Mouse (Mus musculus) forebrain, embryonic 14.5 days (tissue): ENCODE results near the gene Cops4. TPM values are rescaled to one million over a fixed set of nuclear protein-coding genes. Genes with fewer than 3 reads are reported as not detected.

Source experiments
- ATAC-seq: fragments of 200-750 bp; cut with Nextera tagmentation; 2 replicates; pipeline ENCODE4 v1.8.0; 2017; ENCODE audit warnings: mild to moderate bottlenecking, moderate library complexity
- DNase-seq: peaks from one replicate; pipeline ENCODE4 v3.0.0-alpha.2; 2015; ENCODE audit warnings: low spot score
- H3K27ac ChIP-seq: fragments of 300-500 bp; sonication (generic); 2 replicates; pipeline ENCODE4 v1.5.1; 2014; ENCODE audit warnings: low read depth, mild to moderate bottlenecking, control low read depth, low read length, moderate library complexity
- H3K27me3 ChIP-seq: fragments of 300-500 bp; sonication (generic); replicated peaks from 2 replicates; pipeline ENCODE4 v1.6.1; 2014; ENCODE audit warnings: low read length, control low read depth, mixed read lengths; ENCODE audit not compliant: control insufficient read depth, insufficient read depth
- H3K36me3 ChIP-seq: fragments of 300-500 bp; sonication (generic); 2 replicates; pipeline ENCODE4 v1.6.1; 2014; ENCODE audit warnings: low read length, control low read depth; ENCODE audit not compliant: control insufficient read depth, insufficient read depth
- H3K4me1 ChIP-seq: fragments of 300-500 bp; sonication (generic); 2 replicates; pipeline ENCODE4 v1.6.1; 2014; ENCODE audit warnings: antibody characterized with exemption, low read length, control low read depth; ENCODE audit not compliant: control insufficient read depth, insufficient read depth
- H3K4me2 ChIP-seq: fragments of 300-500 bp; sonication (generic); 2 replicates; pipeline ENCODE4 v1.6.1; 2014; ENCODE audit warnings: mild to moderate bottlenecking, control low read depth, low read length
- H3K4me3 ChIP-seq: fragments of 300-500 bp; sonication (generic); 2 replicates; pipeline ENCODE4 v1.5.1; 2014; ENCODE audit warnings: low read depth, low read length, control low read depth
- H3K9ac ChIP-seq: fragments of 300-500 bp; sonication (generic); 2 replicates; pipeline ENCODE4 v1.6.1; 2014; ENCODE audit warnings: mild to moderate bottlenecking, low read length, control low read depth, moderate library complexity
- H3K9me3 ChIP-seq: fragments of 300-500 bp; sonication (generic); replicated peaks from 2 replicates; pipeline ENCODE4 v1.6.1; 2016; ENCODE audit warnings: low read length, control low read depth, mixed read lengths; ENCODE audit not compliant: control insufficient read depth
- WGBS: fragments of 180-500 bp; shearing (Covaris S2); extraction: QIAGEN DNeasy Blood & Tissue Kit; methylation state at CpG from one replicate; pipeline ENCODE4 v1.1.7; 2014; 5-methylcytosine and 5-hydroxymethylcytosine counted together
- polyA plus RNA-seq: library from polyadenylated mRNA; unstranded; fragments of >200 nt; fragmentation: Nextera tagmentation; extraction: Ambion mirVana; gene quantifications from 2 replicates; pipeline ENCODE4 v1.2.1, GENCODE M21; 2014

The Cops4 gene
- polyA plus RNA-seq = 203 and 211 TPM in 2 replicates

GRCm38 (mm10) chr5:100518049-100519026 lies at the start of gene Cops4:
Gene Cops4 (plus strand): TSS chr5:100518309.
- peaks cover 10% of the 10 kb centered on the region for H3K4me1 ChIP-seq
- peak; percentile 100 for ATAC-seq
- H3K36me3 ChIP-seq = peaks cover 5% of the 10 kb centered on the region; the same call in 1 of the 2 replicates
- under 1% methylated on average over 64 of the region's 64 CpGs for WGBS
- H3K27ac ChIP-seq = peak within 1 kb of the TSS; percentile 63
- peak within 1 kb of the TSS; percentile 65 for H3K4me2 ChIP-seq
- H3K9ac ChIP-seq = peak within 1 kb of the TSS; percentile 82
- H3K9me3 ChIP-seq = no peaks in the 10 kb centered on the region
- H3K27me3 ChIP-seq = no peaks in the 10 kb centered on the region
- peak; percentile 100 for DNase-seq
- peak within 1 kb of the TSS; percentile 69 for H3K4me3 ChIP-seq

DNA sequence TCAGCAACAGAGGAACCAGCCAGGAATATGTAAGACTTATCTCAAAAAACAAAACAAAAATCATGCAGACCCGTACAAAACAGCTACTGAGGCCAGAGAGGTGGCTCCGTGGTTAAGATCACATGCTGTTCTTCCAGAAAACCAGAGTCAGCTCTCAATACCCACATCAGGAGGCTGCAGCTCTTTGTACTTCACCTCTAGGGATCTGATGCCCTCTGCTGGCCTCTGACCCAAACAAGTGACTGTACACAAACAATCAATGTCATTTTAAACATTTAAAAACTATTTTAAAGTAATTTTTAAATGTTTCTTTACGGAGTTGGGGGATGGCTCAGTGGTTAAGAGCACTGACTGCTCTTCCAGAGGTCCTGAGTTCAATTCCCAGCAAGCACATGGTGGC lies 41.8 kb upstream of the Cops4 start:
- H3K4me3 ChIP-seq = no peak overlapping the region
- DNase-seq (no peak), ATAC-seq (no peak)
- 79% methylated on average over 3 of the region's 3 CpGs for WGBS
- no peak overlapping the region for H3K27ac ChIP-seq
- no peak overlapping the region for H3K9ac ChIP-seq
- no peaks in the 10 kb centered on the region for H3K4me1 ChIP-seq
- H3K9me3 ChIP-seq = no peaks in the 10 kb centered on the region
- peaks cover 28% of the 10 kb centered on the region for H3K36me3 ChIP-seq
- no peak overlapping the region for H3K4me2 ChIP-seq
- no peaks in the 10 kb centered on the region for H3K27me3 ChIP-seq

GRCm38 (mm10) chr5:100477604-100478003 lies 40.5 kb upstream of the Cops4 start:
- Histone ChIP-seq H3K4me2 (no peak overlapping the region), H3K36me3 (peaks cover 23% of the 10 kb centered on the region), H3K27ac (no peak overlapping the region), H3K4me1 (no peaks in the 10 kb centered on the region), H3K4me3 (no peak overlapping the region), H3K27me3 (no peaks in the 10 kb centered on the region), H3K9ac (no peak overlapping the region), H3K9me3 (no peaks in the 10 kb centered on the region)
- DNase-seq (no peak), ATAC-seq (no peak)
- 92% methylated on average over 9 of the region's 9 CpGs for WGBS

DNA sequence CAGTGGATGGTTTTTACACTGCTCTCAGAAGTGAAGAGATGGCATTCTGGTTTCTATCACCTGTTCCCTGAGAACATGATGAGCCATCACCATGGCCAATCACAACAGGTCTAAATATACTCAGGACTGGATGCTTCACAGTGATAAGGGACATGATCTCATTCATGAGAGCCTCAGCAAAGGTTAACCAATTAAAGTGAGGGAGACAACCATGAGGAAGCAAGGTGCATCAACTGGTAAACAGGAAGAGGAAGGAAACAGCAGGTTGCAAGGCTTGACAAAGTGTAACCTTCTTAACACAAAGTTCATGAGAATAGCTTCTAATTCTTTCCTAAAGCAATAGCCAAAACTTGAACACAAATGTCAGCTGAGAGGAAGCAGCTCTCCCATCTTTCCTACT lies 34.5 kb upstream of the Cops4 start:
- no peaks in the 10 kb centered on the region for H3K4me1 ChIP-seq
- no peaks in the 10 kb centered on the region for H3K9me3 ChIP-seq
- ATAC-seq (no peak), DNase-seq (no peak)
- peaks cover 10% of the 10 kb centered on the region for H3K36me3 ChIP-seq
- no peak overlapping the region for H3K9ac ChIP-seq
- no peak overlapping the region for H3K4me3 ChIP-seq
- no peaks in the 10 kb centered on the region for H3K27me3 ChIP-seq
- no peak overlapping the region for H3K27ac ChIP-seq
- H3K4me2 ChIP-seq = no peak overlapping the region

- no peak overlapping the region for H3K27ac ChIP-seq
- DNase-seq = no peak
- 95% methylated on average over 2 of the region's 2 CpGs for WGBS
- no peak overlapping the region for H3K4me3 ChIP-seq
- no peak overlapping the region for H3K9ac ChIP-seq
- no peaks in the 10 kb centered on the region for H3K9me3 ChIP-seq
- peaks cover 3% of the 10 kb centered on the region; the same call in 1 of the 2 replicates for H3K36me3 ChIP-seq
- H3K4me2 ChIP-seq = no peak overlapping the region
- no peaks in the 10 kb centered on the region for H3K4me1 ChIP-seq
- ATAC-seq = no peak
- no peaks in the 10 kb centered on the region for H3K27me3 ChIP-seq
These were observed 31.0 kb upstream of the Cops4 start for GRCm38 (mm10) chr5:100487120-100487519.

- H3K27me3 ChIP-seq = no peaks in the 10 kb centered on the region
- no peaks in the 10 kb centered on the region for H3K4me1 ChIP-seq
- H3K36me3 ChIP-seq = peaks cover 3% of the 10 kb centered on the region; the same call in 1 of the 2 replicates
- DNase-seq = no peak
- H3K9me3 ChIP-seq = no peaks in the 10 kb centered on the region
- no peak overlapping the region for H3K9ac ChIP-seq
- ATAC-seq = no peak
- H3K4me2 ChIP-seq = no peak overlapping the region
- H3K4me3 ChIP-seq = no peak overlapping the region
- H3K27ac ChIP-seq = no peak overlapping the region
- WGBS = 91% methylated on average over 3 of the region's 3 CpGs
These were observed 29.9 kb upstream of the Cops4 start for GRCm38 (mm10) chr5:100488231-100488630.

GRCm38 (mm10) chr5:100489340-100489739 lies 28.8 kb upstream of the Cops4 start:
- Histone ChIP-seq H3K27me3 (no peaks in the 10 kb centered on the region), H3K4me3 (no peak overlapping the region), H3K4me2 (no peak overlapping the region), H3K4me1 (no peaks in the 10 kb centered on the region), H3K9me3 (no peaks in the 10 kb centered on the region), H3K9ac (no peak overlapping the region), H3K27ac (no peak overlapping the region), H3K36me3 (no peaks in the 10 kb centered on the region)
- 89% methylated on average over 2 of the region's 2 CpGs for WGBS
- ATAC-seq = no peak
- DNase-seq = no peak

GRCm38 (mm10) chr5:100491704-100492103 lies 26.4 kb upstream of the Cops4 start:
- H3K4me3 ChIP-seq = no peak overlapping the region
- H3K36me3 ChIP-seq = no peaks in the 10 kb centered on the region
- H3K27ac ChIP-seq = no peak overlapping the region
- no peaks in the 10 kb centered on the region for H3K9me3 ChIP-seq
- no peaks in the 10 kb centered on the region for H3K4me1 ChIP-seq
- ATAC-seq (no peak), DNase-seq (no peak)
- WGBS = 55% methylated on average over 4 of the region's 4 CpGs
- no peaks in the 10 kb centered on the region for H3K27me3 ChIP-seq
- no peak overlapping the region for H3K9ac ChIP-seq
- no peak overlapping the region for H3K4me2 ChIP-seq
